Comparison of ENCODE assay signal across 8 mouse cellular contexts in the genomic region with DNA sequence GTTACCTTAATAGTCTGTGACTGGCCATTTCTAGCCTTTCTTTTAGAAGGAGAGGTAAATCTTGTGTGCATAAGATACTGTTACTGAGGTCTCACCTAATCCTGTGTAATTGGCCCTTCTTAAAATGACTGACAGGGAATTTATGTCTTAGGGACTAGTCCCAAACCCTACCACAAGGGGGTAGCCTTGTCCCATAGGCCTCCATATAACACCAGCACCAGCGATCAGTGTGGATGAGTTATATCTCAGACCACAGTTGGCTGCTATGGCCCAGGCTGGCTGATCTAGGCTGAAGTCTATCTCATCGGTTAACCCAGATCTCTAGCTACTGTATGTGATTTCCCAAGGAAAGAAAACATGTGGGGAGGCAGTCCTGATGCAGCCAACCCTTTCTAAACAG.
DNase-seq lines count a peak whose midpoint lies in the region; ATAC-seq lines count a peak whose summit lies in the region.

No protein-coding gene starts in this region.

- no peaks in the 10 kb centered on the region for H3K9me3 ChIP-seq in hindbrain, embryonic 14.5 days (ENCODE audit: control insufficient read depth, low read length)

- H3K4me3 ChIP-seq in hindbrain, embryonic 14.5 days (replicated peaks; ENCODE audit: low read length) = no peak overlapping the region

- H3K9ac ChIP-seq in hindbrain, embryonic 14.5 days = no peak overlapping the region

- H3K27me3 ChIP-seq in hindbrain, embryonic 14.5 days (ENCODE audit: control insufficient read depth, insufficient read depth, low read length) = no peaks in the 10 kb centered on the region

- 34% methylated on average over 2 of the region's 2 CpGs for WGBS in hindbrain, embryonic 14.5 days

- no peaks in the 10 kb centered on the region for H3K36me3 ChIP-seq in hindbrain, embryonic 14.5 days (replicated peaks; ENCODE audit: control insufficient read depth, insufficient read depth)

- no peak overlapping the region for H3K4me2 ChIP-seq in hindbrain, embryonic 14.5 days (replicated peaks)

- no peak for ATAC-seq in cerebellum, adult (ENCODE audit: insufficient number of reproducible peaks, low FRiP score, low TSS enrichment)
- peak; percentile 64 for ATAC-seq in hindbrain, embryonic 14.5 days (ENCODE audit: low FRiP score)

- peak; percentile 10 for DNase-seq in cerebellum, adult 11 months
- DNase-seq in c-Kit-positive CD71-positive TER-119-positive erythroid progenitor cells, embryonic 14.5 days (ENCODE audit: low spot score) = peak; percentile 49
- peak; percentile 28 to 56 for DNase-seq in frontal cortex, postnatal 25 days (ENCODE audit: low spot score in 2 of 2)
- DNase-seq in hindbrain, embryonic 14.5 days (ENCODE audit: low spot score) = peak; percentile 55
- peak; percentile 65 to 73 for DNase-seq in layer of hippocampus, postnatal 10 days (ENCODE audit: low spot score in 2 of 2)
- peak; percentile 76 for DNase-seq in lung, postnatal 14 days
- DNase-seq in right cerebral cortex, postnatal 25 days = peak; percentile 52

- no peaks in the 10 kb centered on the region for H3K4me1 ChIP-seq in hindbrain, embryonic 14.5 days (replicated peaks; ENCODE audit: control insufficient read depth, insufficient read depth, low read length)

- H3K27ac ChIP-seq in hindbrain, embryonic 14.5 days = no peak overlapping the region

Comparison
In these comparisons a context has a peak if more than half of its experiments do, and no peak if none do; other contexts are left out.
1. DNase-seq: peak in every context shown above with its lines; median percentile 76 in lung, postnatal 14 days; 69 in layer of hippocampus, postnatal 10 days; 55 in hindbrain, embryonic 14.5 days; 52 in right cerebral cortex, postnatal 25 days; 49 in c-Kit-positive CD71-positive TER-119-positive erythroid progenitor cells, embryonic 14.5 days; 42 in frontal cortex, postnatal 25 days; 10 in cerebellum, adult 11 months.